Mouse (Mus musculus): ENCODE data around the gene Rmnd5b. TPM values are rescaled to one million over a fixed set of nuclear protein-coding genes. Genes with fewer than 3 reads are reported as not detected.
"Not testable (repeated sequence)": the region's sequence is repeated elsewhere in the genome, so short reads cannot be mapped to it uniquely, and the experiment has no call there.

Gene Rmnd5b
- total and polyA plus RNA-seq, 3 experiments = 15.7 to 28.0 (median 27.6) TPM

- Histone ChIP-seq H3K4me1 (ENCODE audit: insufficient read depth, low read depth, low read length) (peaks cover 66% of the 10 kb centered on the region), H3K27me3 (ENCODE audit: insufficient read depth, low read length) (no peaks in the 10 kb centered on the region), H3K9me3 (replicated peaks) (no peaks in the 10 kb centered on the region), H3K4me3 (ENCODE audit: low read depth, low read length) (peak within 1 kb of the TSS; percentile 94), H3K36me3 (replicated peaks) (peaks cover 39% of the 10 kb centered on the region)
- no peak for TF ChIP-seq CTCF (IDR thresholded peaks at IDR 0.05; ENCODE audit: low read depth, low read length)
- no peak for TF ChIP-seq GATA2 (IDR thresholded peaks at IDR 0.05; ENCODE audit: borderline replicate concordance, low read depth, low read length)
- no peak for TF ChIP-seq TAL1 (conservative IDR thresholded peaks at IDR 0.05; ENCODE audit: low read depth, low read length)
- TF ChIP-seq GATA1 (IDR thresholded peaks at IDR 0.05; ENCODE audit: borderline replicate concordance, low read length) = no peak
- no peak for TF ChIP-seq POLR2AphosphoS5 (IDR thresholded peaks at IDR 0.05; ENCODE audit: insufficient replicate concordance, low read depth, low read length)
- ATAC-seq (ENCODE audit: extremely low read depth, insufficient number of reproducible peaks, low FRiP score, poor library complexity, severe bottlenecking) (peak; percentile 74), DNase-seq (ENCODE audit: low spot score) (peak; percentile 85)
These were observed 16.2 kb downstream of the Rmnd5b start, which contains the start of gene Nhp2 for GRCm38 (mm10) chr11:51619409-51620060. TSS of gene Nhp2 (plus strand) at chr11:51619735.

DNA sequence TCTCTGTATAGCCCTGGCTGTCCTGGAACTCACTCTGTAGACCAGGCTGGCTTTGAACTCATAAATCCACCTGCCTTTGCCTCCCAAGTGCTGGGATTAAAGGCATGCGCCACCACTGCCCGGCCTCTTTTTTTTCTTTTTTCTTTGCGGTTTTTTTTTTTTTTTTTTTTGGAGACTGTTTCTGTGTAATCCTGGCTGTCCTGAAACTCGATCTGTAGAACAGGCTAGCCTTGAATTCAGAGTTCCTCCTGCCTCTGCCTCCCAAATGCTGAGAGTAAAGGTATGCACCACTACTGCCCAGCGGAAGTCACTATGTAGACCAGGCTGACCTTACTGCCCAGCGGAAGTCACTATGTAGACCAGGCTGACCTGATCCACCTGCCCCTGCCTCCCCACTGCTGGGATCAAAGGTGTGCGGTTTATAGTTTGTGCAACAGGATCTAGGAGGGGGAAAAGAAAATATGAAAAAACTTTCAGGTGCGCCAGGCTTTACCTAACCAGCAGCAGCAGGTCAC is 16.7 kb downstream of the Rmnd5b start:
- TF ChIP-seq CTCF (IDR thresholded peaks at IDR 0.05; ENCODE audit: low read depth, low read length) (no peak), POLR2AphosphoS5 (IDR thresholded peaks at IDR 0.05; ENCODE audit: insufficient replicate concordance, low read depth, low read length) (no peak), GATA1 (IDR thresholded peaks at IDR 0.05; ENCODE audit: borderline replicate concordance, low read length) (no peak), TAL1 (conservative IDR thresholded peaks at IDR 0.05; ENCODE audit: low read depth, low read length) (no peak), GATA2 (IDR thresholded peaks at IDR 0.05; ENCODE audit: borderline replicate concordance, low read depth, low read length) (no peak)

GRCm38 (mm10) chr11:51617693-51618092 is 18.0 kb downstream of the Rmnd5b start:
- ATAC-seq (ENCODE audit: extremely low read depth, insufficient number of reproducible peaks, low FRiP score, poor library complexity, severe bottlenecking) (no peak), DNase-seq (ENCODE audit: low spot score) (peak; percentile 54)
- peaks cover 57% of the 10 kb centered on the region for H3K4me1 ChIP-seq (ENCODE audit: insufficient read depth, low read depth, low read length)

More for the DNA sequence above, 16.7 kb downstream of the Rmnd5b start:
- Histone ChIP-seq H3K36me3 (replicated peaks) (peaks cover 33% of the 10 kb centered on the region), H3K9me3 (replicated peaks) (no peaks in the 10 kb centered on the region), H3K4me3 (ENCODE audit: low read depth, low read length) (peak overlapping the region; percentile 94), H3K4me1 (ENCODE audit: insufficient read depth, low read depth, low read length) (peaks cover 62% of the 10 kb centered on the region), H3K27me3 (ENCODE audit: insufficient read depth, low read length) (no peaks in the 10 kb centered on the region)
- ATAC-seq (ENCODE audit: extremely low read depth, insufficient number of reproducible peaks, low FRiP score, poor library complexity, severe bottlenecking) = no peak
- DNase-seq (ENCODE audit: low spot score) = no peak

DNA sequence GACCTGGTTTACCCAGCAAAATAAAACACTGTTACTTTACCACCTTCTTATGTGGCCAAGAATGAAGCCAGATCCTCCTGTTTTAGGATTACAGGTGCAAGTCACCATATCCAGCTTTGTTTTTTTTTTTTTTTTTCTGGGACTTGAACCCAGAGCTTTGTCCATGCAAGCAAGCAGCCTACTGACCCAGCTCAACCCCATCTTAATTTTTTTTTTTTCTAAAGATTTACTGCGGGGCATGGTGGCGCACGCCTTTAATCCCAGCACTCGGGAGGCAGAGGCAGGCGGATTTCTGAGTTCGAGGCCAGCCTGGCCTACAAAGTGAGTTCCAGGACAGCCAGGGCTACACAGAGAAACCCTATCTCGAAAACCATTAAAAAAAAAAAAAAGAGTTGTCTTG is 19.6 kb downstream of the Rmnd5b start:
- not testable (repeated sequence) for ATAC-seq (ENCODE audit: extremely low read depth, insufficient number of reproducible peaks, low FRiP score, poor library complexity, severe bottlenecking); H3K36me3 ChIP-seq (replicated peaks); H3K9me3 ChIP-seq (replicated peaks); H3K27me3 ChIP-seq (ENCODE audit: insufficient read depth, low read length); DNase-seq (ENCODE audit: low spot score)
- Histone ChIP-seq H3K4me1 (ENCODE audit: insufficient read depth, low read depth, low read length) (peaks cover 41% of the 10 kb centered on the region), H3K4me3 (ENCODE audit: low read depth, low read length) (peak overlapping the region; percentile 69; the same call in 1 of the 2 replicates)

More at GRCm38 (mm10) chr11:51617693-51618092, 18.0 kb downstream of the Rmnd5b start:
- Histone ChIP-seq H3K4me3 (ENCODE audit: low read depth, low read length) (no peak overlapping the region), H3K9me3 (replicated peaks) (no peaks in the 10 kb centered on the region), H3K27me3 (ENCODE audit: insufficient read depth, low read length) (no peaks in the 10 kb centered on the region), H3K36me3 (replicated peaks) (peaks cover 21% of the 10 kb centered on the region)
- no peak for TF ChIP-seq TAL1 (conservative IDR thresholded peaks at IDR 0.05; ENCODE audit: low read depth, low read length)
- TF ChIP-seq POLR2AphosphoS5 (IDR thresholded peaks at IDR 0.05; ENCODE audit: insufficient replicate concordance, low read depth, low read length) = no peak
- TF ChIP-seq CTCF (IDR thresholded peaks at IDR 0.05; ENCODE audit: low read depth, low read length) = peak; percentile 80
- TF ChIP-seq GATA1 (IDR thresholded peaks at IDR 0.05; ENCODE audit: borderline replicate concordance, low read length) = no peak
- no peak for TF ChIP-seq GATA2 (IDR thresholded peaks at IDR 0.05; ENCODE audit: borderline replicate concordance, low read depth, low read length)

DNA sequence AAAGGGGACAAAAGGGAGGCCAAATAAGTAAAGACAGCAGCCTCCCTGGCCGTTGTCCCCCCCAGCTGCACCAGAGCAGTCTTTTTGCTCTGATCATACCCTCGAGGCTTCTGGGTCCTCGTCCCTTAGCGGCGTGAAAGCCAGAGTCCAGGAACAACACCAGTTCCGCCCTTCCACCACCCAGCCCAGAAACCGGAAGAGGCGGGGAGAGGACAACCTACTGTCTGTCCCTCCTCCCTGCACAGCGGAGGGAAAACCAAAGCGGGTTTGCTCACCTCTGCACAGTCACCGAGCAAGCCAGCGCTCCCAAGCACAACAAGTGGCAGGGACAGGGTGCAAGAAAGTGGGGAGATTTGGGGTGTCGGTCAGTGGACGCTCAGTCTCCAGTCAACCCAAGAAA is 20.1 kb downstream of the Rmnd5b start:
- peak; percentile 72 for ATAC-seq (ENCODE audit: extremely low read depth, insufficient number of reproducible peaks, low FRiP score, poor library complexity, severe bottlenecking)

DNA sequence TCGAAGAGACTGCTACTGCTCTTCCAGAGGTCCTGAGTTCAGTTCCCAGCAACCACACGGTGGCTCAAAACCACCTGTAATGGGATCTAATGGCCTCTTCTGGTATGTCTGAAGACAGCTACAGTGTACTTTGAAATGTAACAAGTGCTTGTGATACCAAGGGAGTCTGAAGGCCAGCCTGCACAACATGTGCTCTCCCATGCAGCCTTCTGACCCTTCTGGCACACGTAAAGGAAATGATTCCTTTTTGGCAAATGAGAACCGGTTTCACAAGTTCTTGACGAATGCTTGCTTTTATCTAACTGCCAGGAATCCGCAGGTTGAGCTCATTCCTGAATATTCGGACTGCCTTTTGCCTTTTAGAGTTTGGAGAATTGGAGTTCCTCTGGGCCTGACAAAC is 20.6 kb downstream of the Rmnd5b start:
- no peaks in the 10 kb centered on the region for H3K36me3 ChIP-seq (replicated peaks)
- peak overlapping the region; percentile 69; the same call in 1 of the 2 replicates for H3K4me3 ChIP-seq (ENCODE audit: low read depth, low read length)
- peaks cover 39% of the 10 kb centered on the region for H3K4me1 ChIP-seq (ENCODE audit: insufficient read depth, low read depth, low read length)
- H3K9me3 ChIP-seq (replicated peaks) = no peaks in the 10 kb centered on the region
- ATAC-seq (ENCODE audit: extremely low read depth, insufficient number of reproducible peaks, low FRiP score, poor library complexity, severe bottlenecking) = no peak
- no peak for TF ChIP-seq CTCF (IDR thresholded peaks at IDR 0.05; ENCODE audit: low read depth, low read length)
- no peak for TF ChIP-seq GATA2 (IDR thresholded peaks at IDR 0.05; ENCODE audit: borderline replicate concordance, low read depth, low read length)
- no peak for TF ChIP-seq TAL1 (conservative IDR thresholded peaks at IDR 0.05; ENCODE audit: low read depth, low read length)
- no peak for TF ChIP-seq GATA1 (IDR thresholded peaks at IDR 0.05; ENCODE audit: borderline replicate concordance, low read length)
- TF ChIP-seq POLR2AphosphoS5 (IDR thresholded peaks at IDR 0.05; ENCODE audit: insufficient replicate concordance, low read depth, low read length) = no peak
- DNase-seq (ENCODE audit: low spot score) = no peak
- H3K27me3 ChIP-seq (ENCODE audit: insufficient read depth, low read length) = no peaks in the 10 kb centered on the region

More for the DNA sequence above, 20.1 kb downstream of the Rmnd5b start:
- Histone ChIP-seq H3K36me3 (replicated peaks) (peaks cover under 1% of the 10 kb centered on the region), H3K4me3 (ENCODE audit: low read depth, low read length) (peak overlapping the region; percentile 69), H3K9me3 (replicated peaks) (no peaks in the 10 kb centered on the region), H3K27me3 (ENCODE audit: insufficient read depth, low read length) (no peaks in the 10 kb centered on the region), H3K4me1 (ENCODE audit: insufficient read depth, low read depth, low read length) (peaks cover 39% of the 10 kb centered on the region)
- peak; percentile 85 for DNase-seq (ENCODE audit: low spot score)
- TF ChIP-seq CTCF (IDR thresholded peaks at IDR 0.05; ENCODE audit: low read depth, low read length) (no peak), POLR2AphosphoS5 (IDR thresholded peaks at IDR 0.05; ENCODE audit: insufficient replicate concordance, low read depth, low read length) (no peak), TAL1 (conservative IDR thresholded peaks at IDR 0.05; ENCODE audit: low read depth, low read length) (no peak), GATA2 (IDR thresholded peaks at IDR 0.05; ENCODE audit: borderline replicate concordance, low read depth, low read length) (no peak), GATA1 (IDR thresholded peaks at IDR 0.05; ENCODE audit: borderline replicate concordance, low read length) (no peak)

All from G1E (cell line).